Mouse (Mus musculus) cortical plate, adult 2 months (tissue): ENCODE data around the gene Slc22a12.

Experiments used
- CTCF ChIP-seq: fragments of 200-500 bp; IDR thresholded peaks from 2 replicates; pipeline ENCODE4 v1.5.1; 2011; ENCODE audit warnings: mild to moderate bottlenecking, control low read depth, low read length; ENCODE audit not compliant: insufficient read depth; ENCODE audit errors: extremely low read depth
- POLR2A ChIP-seq: fragments of 200-500 bp; IDR thresholded peaks from 2 replicates; pipeline ENCODE4 v1.6.1; 2011; ENCODE audit warnings: mild to moderate bottlenecking, low read length, control low read depth; ENCODE audit not compliant: insufficient read depth; ENCODE audit errors: extremely low read depth

- no peak for TF ChIP-seq CTCF
- TF ChIP-seq POLR2A: no peak
Measured at GRCm38 (mm10) chr19:6553819-6554582, 11.2 kb upstream of the Slc22a12 start.
